Mouse (Mus musculus) spleen, adult 18-20 months (tissue): Measurements from ENCODE around the gene Bmpr2.

Experiments used
- DNase-seq, 2 experiments: peaks; one replicate each; pipeline ENCODE4 v3.0.0; 2022; ENCODE audit warnings: mixed read lengths in 2 of 2

Bmpr2 gene

DNA sequence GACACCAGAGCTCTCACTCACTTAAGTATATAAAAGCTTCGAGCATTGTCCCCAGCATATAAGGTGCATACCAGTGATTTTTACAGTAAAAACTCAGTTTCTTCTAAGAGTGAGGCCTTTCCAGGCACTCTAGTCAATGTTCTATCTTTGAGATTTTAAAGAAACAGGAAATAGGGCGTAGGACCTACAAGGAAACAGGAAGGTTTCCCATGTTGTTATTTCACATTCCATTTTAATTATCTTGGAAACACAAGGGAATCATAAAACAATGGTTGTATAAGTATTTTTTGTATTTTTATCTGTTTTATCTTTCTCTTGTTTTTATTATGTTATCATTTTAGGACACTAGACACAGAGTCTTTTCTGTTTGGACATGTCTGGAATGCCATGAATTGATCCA lies 34.7 kb downstream of the Bmpr2 start:
- DNase-seq: no peak

DNA sequence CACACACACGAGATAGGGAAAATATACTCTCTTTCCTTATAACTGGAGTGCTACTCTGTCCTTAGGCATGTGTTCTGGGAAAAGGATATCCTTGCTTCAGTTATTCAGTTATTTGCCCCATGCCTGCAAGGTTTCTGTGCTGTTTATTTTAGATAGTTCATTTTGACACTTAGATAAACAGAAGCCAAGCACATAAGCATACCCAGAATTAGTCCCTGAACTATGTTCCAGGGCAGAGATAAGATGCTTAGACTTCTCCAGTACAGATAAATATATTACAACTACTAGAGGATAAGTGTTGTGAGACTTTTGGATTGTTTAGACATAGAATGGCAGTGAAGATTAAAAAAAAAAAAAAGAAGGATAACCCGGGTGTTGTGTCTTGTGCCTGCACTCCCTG lies 41.2 kb downstream of the Bmpr2 start:
- DNase-seq: no peak

DNA sequence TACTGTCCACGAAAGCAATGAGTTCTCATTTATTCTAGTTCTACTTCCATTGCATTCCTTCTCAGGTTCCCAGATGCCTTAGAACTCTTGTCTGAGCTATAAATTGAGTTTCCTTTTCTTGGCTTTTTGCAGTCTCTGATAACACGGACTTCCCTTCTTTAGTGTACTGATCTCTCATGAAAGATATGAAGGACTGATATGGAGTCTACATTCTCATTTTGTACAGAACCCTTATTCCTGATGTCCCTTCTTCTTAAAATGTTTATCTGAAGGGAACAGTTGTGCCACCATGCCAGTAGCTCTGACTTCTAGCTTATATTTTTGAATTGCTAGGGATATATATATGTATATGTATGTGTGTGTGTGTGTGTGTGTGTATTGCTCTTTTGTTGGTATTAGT lies 46.7 kb downstream of the Bmpr2 start:
- no peak for DNase-seq

DNA sequence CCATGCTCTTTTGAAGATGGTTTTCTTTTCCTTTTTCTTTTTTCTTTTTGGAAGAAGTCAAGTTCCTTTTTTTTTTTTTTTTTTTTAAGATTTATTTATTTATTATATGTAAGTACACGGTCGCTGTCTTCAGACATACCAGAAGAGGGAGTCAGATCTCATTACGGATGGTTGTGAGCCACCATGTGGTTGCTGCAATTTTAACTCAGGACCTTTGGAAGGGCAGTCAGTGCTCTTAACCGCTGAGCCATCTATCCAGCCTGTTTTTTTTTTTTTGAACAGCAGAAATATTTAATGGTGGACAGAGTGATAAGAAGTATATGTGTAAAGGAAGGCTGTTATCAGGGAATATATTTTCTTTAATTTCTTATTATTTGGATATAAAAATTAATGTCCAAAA lies 49.6 kb downstream of the Bmpr2 start:
- no peak for DNase-seq

DNA sequence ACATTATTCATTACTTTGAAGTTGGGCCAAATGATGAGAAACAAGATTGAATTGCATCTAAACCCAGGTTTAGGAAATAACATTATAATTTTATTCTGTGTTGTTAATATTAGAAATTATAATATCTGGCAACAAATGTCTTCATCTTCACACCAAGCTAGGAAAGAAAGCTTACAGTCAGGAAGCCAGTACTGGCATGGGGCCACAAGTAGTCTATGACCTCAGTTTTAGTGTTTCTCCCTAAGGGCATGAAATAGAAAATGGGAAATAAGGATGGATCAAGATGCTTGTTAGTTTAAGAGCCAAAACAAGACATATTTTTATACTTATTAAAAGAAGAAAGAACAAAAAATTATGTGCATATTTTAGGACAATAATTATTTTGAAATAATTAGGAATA lies 62.2 kb downstream of the Bmpr2 start:
- no peak for DNase-seq

DNA sequence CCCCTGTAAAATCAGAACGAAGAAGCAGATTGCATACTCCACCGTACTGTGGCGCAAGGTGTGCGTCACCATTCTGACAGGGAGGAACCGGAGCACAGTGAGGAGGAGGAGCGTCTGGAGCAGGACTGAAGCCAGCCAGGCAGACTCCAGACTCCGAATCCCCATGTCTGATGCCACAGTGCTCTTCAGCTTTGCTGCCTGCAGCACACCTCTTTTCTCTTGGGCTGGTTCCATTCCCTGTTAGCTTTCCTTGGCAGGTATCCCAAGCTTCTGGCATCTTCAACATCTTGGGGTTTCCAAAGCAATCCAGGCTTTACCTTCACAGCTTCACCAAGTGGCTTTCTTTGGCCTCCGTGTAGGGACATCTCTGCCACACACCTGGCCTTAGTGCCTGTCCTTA lies 63.4 kb downstream of the Bmpr2 start:
- DNase-seq: no peak

DNA sequence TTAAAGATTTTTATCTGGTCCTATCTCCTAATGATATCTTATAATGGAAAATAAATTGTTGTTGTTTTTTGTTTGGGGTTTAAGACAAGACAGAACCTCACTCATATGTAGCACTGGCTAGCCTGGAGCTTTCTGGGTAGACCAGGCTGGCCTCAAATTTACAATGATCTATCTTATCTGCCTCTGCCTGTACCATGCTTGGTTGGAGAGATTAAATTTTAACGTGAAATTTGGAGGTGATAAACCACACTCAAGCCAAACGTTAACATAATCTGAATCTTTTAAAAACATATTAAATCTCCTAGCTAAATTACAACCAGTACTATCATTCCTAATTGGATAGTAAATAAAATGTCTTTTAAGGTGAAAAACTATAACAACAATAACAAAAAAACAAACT lies 66.2 kb downstream of the Bmpr2 start:
- no peak for DNase-seq

DNA sequence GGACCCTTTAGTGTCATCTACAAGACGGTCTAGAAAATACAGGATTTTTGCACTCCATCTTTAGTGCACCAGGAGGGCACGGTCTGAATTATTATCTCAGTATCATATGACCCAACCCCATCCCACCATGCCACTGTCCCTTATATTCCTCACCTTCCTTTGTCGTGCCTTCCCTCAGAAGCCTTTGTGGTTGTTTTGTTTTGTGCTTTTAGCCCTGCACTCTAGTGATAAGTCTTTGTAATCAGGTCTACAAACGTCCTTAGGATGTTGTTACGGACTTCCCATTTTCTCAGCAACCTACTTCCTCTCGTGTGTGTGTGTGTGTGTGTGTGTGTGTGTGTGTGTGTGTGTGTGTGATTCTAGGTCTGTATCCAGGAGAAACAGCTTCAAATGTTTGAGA lies 67.0 kb downstream of the Bmpr2 start:
- no peak for DNase-seq

DNA sequence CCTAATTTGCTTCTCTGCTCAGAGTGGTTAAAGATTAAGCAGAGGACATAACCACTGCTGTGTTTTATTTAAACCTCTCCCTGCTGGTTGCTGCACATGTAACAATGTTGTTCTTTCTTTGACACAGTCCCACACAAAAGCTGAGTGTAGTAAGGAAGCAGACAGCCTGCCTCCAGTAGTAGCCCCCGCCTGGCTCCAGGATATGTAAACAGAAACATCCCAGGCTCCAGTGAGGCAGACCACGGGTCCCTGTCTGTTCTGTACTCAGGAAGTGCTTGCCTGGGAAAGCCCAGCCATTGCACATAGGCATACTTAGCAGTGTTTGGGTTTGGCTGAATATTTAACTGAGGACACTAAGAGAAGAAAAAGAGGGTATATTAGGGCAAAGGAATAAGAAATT lies 70.5 kb downstream of the Bmpr2 start:
- DNase-seq: no peak

DNA sequence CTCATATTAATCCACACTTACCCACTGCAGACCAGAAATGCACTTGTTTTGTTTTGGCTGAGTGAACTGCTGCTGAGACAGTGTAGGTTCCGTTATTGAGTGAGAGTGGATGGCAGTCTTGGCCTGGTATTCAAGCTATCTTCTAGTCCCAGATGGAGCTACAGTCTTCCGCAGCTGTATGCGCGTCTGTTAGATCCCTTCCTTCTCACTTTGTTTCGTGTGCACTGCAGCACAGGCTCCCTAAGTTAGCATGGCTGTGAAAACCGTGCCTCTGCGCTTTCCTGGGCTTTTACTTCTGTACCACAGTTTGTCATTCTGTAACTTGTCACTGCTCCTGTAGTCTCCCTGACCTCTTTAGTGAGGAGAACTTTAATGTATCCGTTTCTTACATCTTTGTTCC lies 85.1 kb downstream of the Bmpr2 start:
- DNase-seq: no peak

DNA sequence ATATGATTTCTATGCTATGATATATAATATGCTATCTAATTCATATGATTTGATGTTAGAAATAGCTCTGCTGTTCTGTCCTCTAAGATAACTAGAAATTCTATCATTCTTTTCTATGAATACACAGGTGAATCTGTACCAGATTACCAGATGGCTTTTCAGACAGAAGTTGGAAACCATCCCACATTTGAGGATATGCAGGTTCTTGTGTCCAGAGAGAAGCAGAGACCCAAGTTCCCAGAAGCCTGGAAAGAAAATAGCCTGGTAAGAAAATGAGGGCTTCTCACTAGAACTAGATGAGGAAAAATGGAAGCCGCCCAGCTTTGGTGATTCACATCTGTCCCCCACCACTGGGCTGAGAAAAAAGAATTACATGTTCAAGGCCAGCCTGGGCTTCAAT lies 95.8 kb downstream of the Bmpr2 start:
- DNase-seq: no peak

DNA sequence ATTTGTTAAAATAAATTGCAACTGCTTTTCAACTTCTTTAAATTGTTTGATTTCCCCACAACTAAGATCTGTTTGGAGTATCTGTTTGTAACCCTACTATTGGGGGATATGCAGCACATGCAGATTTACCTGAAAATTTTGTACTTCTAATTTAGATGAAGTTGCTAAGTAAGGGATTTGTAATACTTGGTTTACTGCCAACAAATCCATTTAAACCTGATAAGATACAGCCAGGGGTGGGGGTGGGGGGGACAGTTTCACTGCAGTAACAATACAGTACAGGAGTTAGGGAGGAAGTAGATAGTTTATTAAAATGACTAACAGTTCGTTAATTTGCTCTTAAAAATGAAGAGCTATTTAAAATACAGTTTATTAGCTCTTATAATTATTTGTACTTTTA lies 98.9 kb downstream of the Bmpr2 start:
- no peak for DNase-seq

DNA sequence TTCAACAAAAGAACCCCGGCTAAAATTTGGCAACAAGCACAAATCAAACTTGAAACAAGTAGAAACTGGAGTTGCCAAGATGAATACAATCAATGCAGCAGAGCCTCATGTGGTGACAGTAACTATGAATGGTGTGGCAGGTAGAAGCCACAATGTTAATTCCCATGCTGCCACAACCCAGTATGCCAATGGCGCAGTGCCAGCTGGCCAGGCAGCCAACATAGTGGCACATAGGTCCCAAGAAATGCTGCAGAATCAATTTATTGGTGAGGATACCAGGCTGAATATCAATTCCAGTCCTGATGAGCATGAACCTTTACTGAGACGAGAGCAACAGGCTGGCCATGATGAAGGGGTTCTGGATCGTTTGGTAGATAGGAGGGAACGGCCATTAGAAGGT lies 104.8 kb downstream of the Bmpr2 start:
- no peak for DNase-seq

DNA sequence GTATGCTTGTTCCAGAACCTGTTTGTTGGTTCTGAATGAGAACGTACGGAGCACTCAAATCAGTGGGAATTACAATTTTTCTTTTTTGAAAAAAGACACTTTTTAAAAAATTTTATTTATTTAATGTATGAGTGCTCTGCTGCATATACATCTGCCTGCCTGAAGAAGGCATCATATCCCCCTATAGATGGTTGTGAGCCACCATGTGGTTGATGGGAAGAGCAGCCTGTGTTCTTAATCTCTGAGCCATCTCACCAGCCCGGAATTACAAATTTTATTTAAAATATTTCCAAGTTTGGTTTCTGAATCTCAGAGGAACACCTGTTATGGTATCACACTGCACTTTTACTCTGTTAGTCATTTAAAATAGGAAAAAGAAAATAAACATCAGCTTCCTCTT lies 110.8 kb downstream of the Bmpr2 start:
- DNase-seq: no peak

DNA sequence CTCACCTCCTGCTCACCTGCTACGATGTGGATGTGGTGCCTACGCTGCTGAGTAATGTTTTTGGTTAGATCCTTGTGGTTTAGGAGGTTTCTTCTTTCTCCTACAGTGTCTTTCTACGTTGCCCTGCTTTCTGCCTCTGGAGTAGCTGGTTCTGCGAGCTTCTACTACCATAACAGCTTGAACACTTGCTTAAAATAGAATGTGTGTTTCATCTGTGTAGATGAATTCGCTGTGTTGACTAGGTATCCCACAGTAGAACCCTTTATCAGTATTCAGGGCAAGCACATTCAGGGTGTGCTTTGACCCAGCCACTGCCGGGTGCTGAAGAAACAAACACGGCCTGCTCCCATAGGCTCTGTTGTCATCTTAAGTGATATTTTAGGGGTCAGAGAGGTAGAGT lies 114.9 kb downstream of the Bmpr2 start:
- no peak for DNase-seq

DNA sequence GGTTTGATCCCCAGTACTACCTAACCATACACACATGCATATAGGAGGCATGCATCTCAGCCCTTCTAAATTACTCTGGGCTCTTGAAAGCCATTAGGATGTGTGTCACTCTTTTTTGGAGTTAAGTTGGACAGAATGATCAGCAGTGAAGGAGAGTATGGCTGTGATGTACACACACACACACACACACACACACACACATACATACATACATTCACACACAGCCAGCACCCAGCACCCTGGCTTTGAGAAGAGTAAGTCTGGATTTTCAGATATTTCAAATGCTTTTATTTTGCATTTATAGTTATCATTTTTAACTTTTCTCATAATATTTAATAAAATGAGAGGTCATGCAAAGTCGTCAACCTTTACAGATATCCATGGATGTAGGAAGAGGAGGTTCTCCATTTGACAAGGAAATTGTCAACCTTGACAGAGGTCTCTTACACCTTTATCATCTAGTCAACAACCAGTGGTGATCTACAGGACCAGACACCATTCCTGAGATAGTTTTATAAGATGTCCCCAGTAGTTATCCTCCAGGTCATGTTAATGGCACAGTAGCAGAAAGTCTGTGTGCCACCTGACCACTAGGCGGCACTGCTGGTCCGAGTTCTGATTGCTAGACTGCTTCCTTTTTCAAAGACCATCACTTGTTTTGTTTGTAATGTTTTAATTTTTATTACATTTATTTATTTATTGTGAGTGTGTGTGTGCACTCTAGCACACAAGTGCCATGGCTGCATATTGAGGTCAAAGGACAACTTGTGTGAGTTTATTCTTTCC lies 120.3 kb downstream of the Bmpr2 start:
- DNase-seq: peak; percentile 57 to 84

DNA sequence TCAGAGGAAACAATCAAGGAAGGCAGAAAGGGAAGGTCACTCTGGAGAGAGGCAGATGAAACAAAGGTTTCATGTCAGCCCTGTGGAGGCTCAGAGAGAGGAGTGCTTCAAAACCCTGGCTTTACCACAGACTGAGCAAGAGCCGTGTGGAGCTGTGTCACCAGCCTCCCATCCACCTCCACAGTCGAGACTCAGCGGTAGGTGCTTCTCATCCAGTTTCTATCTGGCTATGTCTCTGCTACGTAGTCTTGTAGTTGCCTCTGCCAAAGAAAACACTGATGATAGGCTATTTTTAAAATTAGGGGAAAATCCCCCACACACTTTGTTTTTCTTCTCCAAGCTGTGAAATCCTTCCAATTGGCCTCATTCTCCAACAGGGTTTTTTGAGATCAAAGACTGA lies 123.7 kb downstream of the Bmpr2 start:
- DNase-seq: no peak

DNA sequence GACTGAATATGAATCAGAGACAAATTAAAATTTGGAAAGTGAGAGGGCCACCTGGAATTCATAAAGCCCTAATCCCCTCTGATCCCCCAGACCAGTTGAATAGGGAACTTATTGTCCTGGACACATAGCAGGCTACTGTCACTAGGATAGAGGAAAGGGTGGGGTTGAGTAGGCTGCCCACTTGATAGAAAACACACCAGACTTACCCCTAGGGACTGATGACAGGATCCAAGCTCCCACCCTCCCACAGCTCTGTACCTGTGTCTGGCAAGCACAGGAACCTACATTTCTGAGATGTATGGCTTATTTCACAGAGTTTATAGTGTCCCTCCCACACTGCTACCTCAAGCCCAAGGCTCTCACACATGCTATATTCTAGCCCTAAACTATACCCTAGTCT lies 124.8 kb downstream of the Bmpr2 start:
- DNase-seq: no peak

DNA sequence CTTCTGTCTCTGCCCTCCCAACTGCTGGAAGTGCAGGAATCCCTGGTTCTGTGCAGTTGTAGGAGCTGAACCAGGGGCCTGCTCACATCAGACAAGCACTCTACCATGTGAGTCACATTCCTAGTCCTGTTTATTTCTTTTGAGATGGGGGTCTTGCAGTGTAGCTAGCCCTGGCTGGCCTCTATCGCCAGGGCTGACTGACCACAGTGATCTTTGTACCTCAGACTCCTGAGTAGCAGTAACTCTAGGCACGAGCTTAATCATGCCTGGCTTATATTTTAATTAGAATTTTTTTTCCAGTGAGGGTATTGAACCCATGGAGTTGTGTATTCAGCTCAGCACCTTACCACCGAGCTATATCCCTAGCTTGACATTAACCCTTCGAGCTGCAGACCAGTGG lies 128.0 kb downstream of the Bmpr2 start:
- DNase-seq: no peak

DNA sequence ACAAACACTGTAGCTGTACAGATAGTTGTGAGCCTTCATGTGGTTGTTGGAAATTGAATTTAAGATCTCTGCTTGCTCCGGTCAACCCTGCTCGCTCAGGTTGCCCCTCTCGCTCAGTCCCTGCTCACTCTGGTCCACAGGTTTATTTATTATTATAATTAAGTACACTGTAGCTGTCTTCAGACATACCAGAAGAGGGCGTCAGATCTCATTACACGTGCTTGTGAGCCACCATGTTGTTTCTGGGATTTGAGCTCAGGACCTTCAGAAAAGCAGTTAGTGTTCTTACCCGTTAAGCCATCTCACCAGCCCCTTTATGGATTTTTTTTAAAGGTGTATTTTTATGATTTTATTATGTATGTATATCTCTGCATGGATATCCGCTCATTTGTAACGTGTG lies 129.6 kb downstream of the Bmpr2 start:
- no peak for DNase-seq

DNA sequence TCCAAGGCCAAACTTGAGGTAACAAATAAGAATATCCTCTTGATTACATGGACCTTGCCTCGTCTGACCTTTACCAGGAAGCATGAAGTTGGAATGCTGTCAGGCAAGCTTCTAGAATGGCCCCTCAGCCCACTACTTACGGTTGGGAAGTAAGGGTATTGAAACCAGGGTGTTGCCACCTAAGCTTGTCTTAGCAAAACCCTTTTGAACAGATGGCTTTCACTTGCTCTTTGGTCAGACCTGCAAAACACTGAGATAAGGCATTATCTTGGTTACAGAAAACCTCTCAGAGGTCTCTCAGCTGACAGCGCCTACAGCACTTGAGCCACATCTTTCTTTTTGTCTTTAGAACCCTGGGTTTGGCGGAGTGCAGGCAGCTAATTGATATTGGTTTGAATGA lies 130.8 kb downstream of the Bmpr2 start:
- no peak for DNase-seq

DNA sequence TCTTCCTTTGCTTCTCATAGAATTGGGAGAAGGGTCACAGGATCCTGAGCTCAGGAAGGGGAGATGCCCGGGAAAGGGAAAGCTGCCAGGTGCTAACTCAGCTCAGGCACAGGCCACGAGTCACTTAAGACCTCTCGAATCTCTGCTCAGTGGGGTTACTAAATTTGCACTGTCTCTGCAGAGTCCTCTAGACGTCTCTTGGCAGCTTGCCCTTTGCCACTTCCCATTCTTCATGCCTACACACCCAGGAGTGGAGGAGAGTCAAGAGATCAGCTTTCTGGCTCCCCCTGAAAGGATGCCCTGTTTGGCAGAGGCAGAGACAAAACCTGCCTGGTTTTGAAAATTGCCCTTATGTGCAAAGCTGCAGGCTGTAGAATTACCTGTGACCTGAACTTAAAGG lies 132.3 kb downstream of the Bmpr2 start:
- peak; percentile 11 to 37 for DNase-seq

DNA sequence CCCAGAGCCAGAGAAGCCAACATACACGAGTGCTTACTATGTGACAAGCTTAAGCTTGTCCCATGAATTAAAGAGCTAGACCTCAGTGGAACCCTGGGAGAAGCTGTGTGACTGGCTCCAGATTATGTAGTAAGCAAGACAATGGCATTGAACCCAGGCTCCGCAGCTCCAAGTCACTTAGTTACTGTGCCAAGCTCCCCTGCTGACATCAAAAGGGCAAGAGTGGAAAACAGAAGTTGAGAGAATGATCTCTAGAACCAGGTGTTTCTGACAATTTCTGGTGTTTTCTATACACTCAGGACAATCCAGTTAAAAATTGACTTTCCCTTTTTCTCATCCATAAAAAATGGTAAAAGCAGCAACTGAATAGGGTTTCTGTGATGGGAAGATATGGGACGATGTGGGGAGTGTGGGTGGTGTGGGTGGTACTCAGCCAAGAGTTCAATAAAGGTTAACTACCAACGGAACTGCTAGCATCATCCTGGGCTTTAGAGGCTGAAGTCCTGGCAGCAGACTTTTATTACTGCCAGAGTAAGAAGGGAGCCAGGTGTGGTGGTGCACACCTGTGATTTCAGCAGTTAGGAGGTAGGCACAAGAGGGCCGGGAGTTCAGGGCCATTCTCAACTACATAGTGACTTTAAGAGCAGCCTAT lies 134.1 kb downstream of the Bmpr2 start:
- no peak for DNase-seq

DNA sequence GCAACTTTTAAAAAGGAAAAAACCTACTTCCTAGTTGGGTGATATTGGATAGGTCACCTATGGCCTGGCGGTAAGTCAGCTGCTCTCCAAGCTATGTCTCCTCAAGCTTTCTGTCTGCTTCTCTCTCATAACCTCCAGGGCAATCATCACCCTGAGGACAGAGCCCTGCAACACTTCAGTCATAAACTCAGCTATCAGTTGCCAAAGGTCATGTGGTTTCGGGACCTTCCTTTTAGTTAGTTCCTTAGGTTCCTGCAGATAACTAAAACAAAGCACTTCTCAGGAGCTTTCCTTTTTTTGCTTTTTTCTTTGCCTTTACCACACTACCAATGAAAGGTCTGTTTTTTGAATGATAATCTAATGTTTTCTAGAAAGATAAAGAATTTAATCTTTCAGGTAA lies 136.5 kb downstream of the Bmpr2 start:
- DNase-seq: no peak
